Mouse (Mus musculus): Measurements from ENCODE around the gene Psme3. TPM values are rescaled to one million over a fixed set of nuclear protein-coding genes. Genes with fewer than 3 reads are reported as not detected.

Psme3 gene
- total and polyA plus RNA-seq, 2 experiments from 2014 or later: 80.9 to 88.0 TPM

GRCm38 (mm10) chr11:101353436-101353835, 37.4 kb downstream of the Psme3 start:
- no peak overlapping the region for H3K27ac ChIP-seq (ENCODE audit: low read depth, low read length)
- H3K4me1 ChIP-seq (ENCODE audit: insufficient read depth): no peaks in the 10 kb centered on the region
- H3K4me2 ChIP-seq (ENCODE audit: low read depth): no peak overlapping the region
- H3K9ac ChIP-seq: no peak overlapping the region
- no peaks in the 10 kb centered on the region for H3K36me3 ChIP-seq (ENCODE audit: insufficient read depth)
- DNase-seq: no peak
- no peak overlapping the region for H3K4me3 ChIP-seq (ENCODE audit: low read depth, low read length)
- no peaks in the 10 kb centered on the region for H3K9me3 ChIP-seq (ENCODE audit: low read length)
- 90% methylated on average over 12 of the region's 12 CpGs for WGBS
- ATAC-seq: no peak
- no peaks in the 10 kb centered on the region for H3K27me3 ChIP-seq (ENCODE audit: insufficient read depth, low read length)
- no peak for TF ChIP-seq CTCF (IDR thresholded peaks at IDR 0.05; ENCODE audit: low read depth)

GRCm38 (mm10) chr11:101354438-101355010, 38.5 kb downstream of the Psme3 start:
- no peak for ATAC-seq
- no peak overlapping the region for H3K27ac ChIP-seq (ENCODE audit: low read depth, low read length)
- H3K9ac ChIP-seq: no peak overlapping the region
- DNase-seq: no peak
- TF ChIP-seq CTCF (IDR thresholded peaks at IDR 0.05; ENCODE audit: low read depth): no peak
- no peaks in the 10 kb centered on the region for H3K4me1 ChIP-seq (ENCODE audit: insufficient read depth)
- 74% methylated on average over 5 of the region's 5 CpGs for WGBS
- H3K4me2 ChIP-seq (ENCODE audit: low read depth): no peak overlapping the region
- H3K4me3 ChIP-seq (ENCODE audit: low read depth, low read length): no peak overlapping the region
- no peaks in the 10 kb centered on the region for H3K27me3 ChIP-seq (ENCODE audit: insufficient read depth, low read length)
- H3K36me3 ChIP-seq (ENCODE audit: insufficient read depth): no peaks in the 10 kb centered on the region
- H3K9me3 ChIP-seq (ENCODE audit: low read length): no peaks in the 10 kb centered on the region

- no peaks in the 10 kb centered on the region for H3K9me3 ChIP-seq (ENCODE audit: low read length)
- H3K36me3 ChIP-seq (ENCODE audit: insufficient read depth): no peaks in the 10 kb centered on the region
- no peak overlapping the region for H3K9ac ChIP-seq
- H3K27me3 ChIP-seq (ENCODE audit: insufficient read depth, low read length): no peaks in the 10 kb centered on the region
- DNase-seq (no peak), ATAC-seq (no peak)
- H3K27ac ChIP-seq (ENCODE audit: low read depth, low read length): no peak overlapping the region
- no peak overlapping the region for H3K4me2 ChIP-seq (ENCODE audit: low read depth)
- TF ChIP-seq CTCF (IDR thresholded peaks at IDR 0.05; ENCODE audit: low read depth): no peak
- H3K4me3 ChIP-seq (ENCODE audit: low read depth, low read length): no peak overlapping the region
- no peaks in the 10 kb centered on the region for H3K4me1 ChIP-seq (ENCODE audit: insufficient read depth)
- 88% methylated on average over 2 of the region's 2 CpGs for WGBS
Observed at GRCm38 (mm10) chr11:101355916-101356315, 39.9 kb downstream of the Psme3 start.

DNA sequence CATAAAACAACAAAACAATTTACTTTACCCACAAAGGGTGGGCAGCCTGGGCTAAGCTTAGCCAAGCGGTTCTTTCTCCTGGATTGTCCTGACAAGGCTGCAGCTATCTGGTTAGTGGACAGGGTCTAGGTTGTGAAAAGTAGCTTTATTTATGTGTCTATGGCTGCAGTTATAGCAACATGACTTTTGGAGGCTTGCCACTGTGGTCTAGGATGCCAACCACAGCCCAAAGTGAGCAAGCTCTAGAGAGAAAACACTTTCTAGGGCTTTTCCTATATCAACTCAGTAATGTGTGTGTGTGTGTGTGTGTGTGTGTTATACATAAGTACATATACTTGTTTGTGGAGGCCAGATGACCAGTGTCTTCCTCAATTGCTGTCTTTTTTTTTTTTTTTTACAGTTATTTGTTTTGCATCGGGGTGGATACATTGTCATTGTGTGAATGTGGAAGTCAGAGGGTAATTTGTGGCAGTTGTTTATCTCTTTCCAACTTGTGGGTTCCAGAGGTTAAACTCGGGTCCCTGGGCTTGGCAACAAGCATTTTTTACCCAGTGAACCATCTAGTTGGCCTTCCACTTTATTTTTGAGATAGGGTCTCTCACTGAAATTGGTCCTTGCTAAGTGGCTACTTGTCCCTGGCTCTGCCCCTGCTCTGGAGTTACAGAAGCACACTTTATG, 41.6 kb downstream of the Psme3 start:
- no peak overlapping the region for H3K4me3 ChIP-seq (ENCODE audit: low read depth, low read length)
- H3K9ac ChIP-seq: no peak overlapping the region
- DNase-seq (no peak), ATAC-seq (no peak)
- no peaks in the 10 kb centered on the region for H3K36me3 ChIP-seq (ENCODE audit: insufficient read depth)
- no peaks in the 10 kb centered on the region for H3K4me1 ChIP-seq (ENCODE audit: insufficient read depth)
- H3K9me3 ChIP-seq (ENCODE audit: low read length): no peaks in the 10 kb centered on the region
- H3K27ac ChIP-seq (ENCODE audit: low read depth, low read length): no peak overlapping the region
- H3K27me3 ChIP-seq (ENCODE audit: insufficient read depth, low read length): no peaks in the 10 kb centered on the region
- WGBS: 87% methylated on average over 3 of the region's 3 CpGs
- no peak for TF ChIP-seq CTCF (IDR thresholded peaks at IDR 0.05; ENCODE audit: low read depth)
- H3K4me2 ChIP-seq (ENCODE audit: low read depth): no peak overlapping the region

- no peak for TF ChIP-seq CTCF (IDR thresholded peaks at IDR 0.05; ENCODE audit: low read depth)
- no peak for DNase-seq
Observed at GRCm38 (mm10) chr11:101359776-101360175, 43.8 kb downstream of the Psme3 start.

DNA sequence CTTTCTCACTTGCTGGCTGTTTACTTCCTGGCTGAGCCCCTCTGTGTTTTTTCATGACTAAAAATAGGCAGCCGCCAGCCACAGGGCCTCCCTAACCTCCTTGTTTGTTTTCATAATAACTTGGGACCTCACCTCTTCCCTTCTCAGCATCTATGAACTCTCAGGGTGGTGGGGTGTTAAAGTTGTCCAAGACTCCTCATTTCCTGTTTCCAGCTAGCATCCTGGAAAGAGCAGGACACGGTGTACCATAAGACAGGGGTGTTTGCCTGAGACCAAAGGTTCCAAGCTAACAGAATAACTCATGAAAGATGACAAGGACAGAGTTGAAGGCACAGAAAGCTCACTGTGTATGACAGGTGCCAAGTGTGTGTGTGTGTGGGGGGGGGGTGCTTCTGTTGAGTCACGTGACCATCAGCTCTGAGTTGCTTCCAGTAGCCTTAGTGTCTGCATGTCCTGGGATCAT, 44.7 kb downstream of the Psme3 start:
- Histone ChIP-seq H3K4me1 (ENCODE audit: insufficient read depth) (no peaks in the 10 kb centered on the region), H3K4me3 (ENCODE audit: low read depth, low read length) (no peak overlapping the region), H3K27me3 (ENCODE audit: insufficient read depth, low read length) (no peaks in the 10 kb centered on the region), H3K36me3 (ENCODE audit: insufficient read depth) (no peaks in the 10 kb centered on the region), H3K9me3 (ENCODE audit: low read length) (no peaks in the 10 kb centered on the region), H3K9ac (no peak overlapping the region), H3K27ac (ENCODE audit: low read depth, low read length) (no peak overlapping the region), H3K4me2 (ENCODE audit: low read depth) (no peak overlapping the region)
- WGBS: 69% methylated on average over 3 of the region's 3 CpGs
- no peak for DNase-seq
- TF ChIP-seq CTCF (IDR thresholded peaks at IDR 0.05; ENCODE audit: low read depth): no peak
- ATAC-seq: no peak

More at GRCm38 (mm10) chr11:101359776-101360175, 43.8 kb downstream of the Psme3 start:
- H3K4me1 ChIP-seq (ENCODE audit: insufficient read depth): no peaks in the 10 kb centered on the region
- H3K36me3 ChIP-seq (ENCODE audit: insufficient read depth): no peaks in the 10 kb centered on the region
- H3K9ac ChIP-seq: no peak overlapping the region
- H3K4me2 ChIP-seq (ENCODE audit: low read depth): no peak overlapping the region
- H3K9me3 ChIP-seq (ENCODE audit: low read length): no peaks in the 10 kb centered on the region
- 76% methylated on average over 9 of the region's 9 CpGs for WGBS
- no peak for ATAC-seq
- H3K27me3 ChIP-seq (ENCODE audit: insufficient read depth, low read length): no peaks in the 10 kb centered on the region
- H3K27ac ChIP-seq (ENCODE audit: low read depth, low read length): no peak overlapping the region
- no peak overlapping the region for H3K4me3 ChIP-seq (ENCODE audit: low read depth, low read length)

DNA sequence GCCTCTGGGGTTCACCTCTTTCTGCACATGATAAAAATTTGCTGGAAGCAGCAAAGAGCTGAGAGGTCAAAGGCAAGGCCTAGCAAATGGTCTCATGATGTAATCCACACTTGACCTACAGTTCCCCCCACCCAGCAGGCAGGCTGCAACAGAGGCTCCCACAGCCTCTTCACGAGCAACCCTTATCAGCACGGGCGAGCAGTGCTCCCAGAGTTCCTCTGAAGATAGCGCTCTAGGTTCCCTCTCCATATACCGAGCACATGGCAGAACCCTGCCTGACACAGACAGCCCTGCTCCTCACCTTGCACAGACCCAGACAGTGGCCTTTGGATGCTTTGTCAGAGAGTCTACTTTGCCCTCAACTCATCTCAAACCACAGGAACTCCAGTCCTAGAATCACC, 48.5 kb downstream of the Psme3 start:
- Histone ChIP-seq H3K4me2 (ENCODE audit: low read depth) (no peak overlapping the region), H3K4me3 (ENCODE audit: low read depth, low read length) (no peak overlapping the region), H3K36me3 (ENCODE audit: insufficient read depth) (no peaks in the 10 kb centered on the region), H3K27me3 (ENCODE audit: insufficient read depth, low read length) (no peaks in the 10 kb centered on the region), H3K4me1 (ENCODE audit: insufficient read depth) (no peaks in the 10 kb centered on the region), H3K9me3 (ENCODE audit: low read length) (no peaks in the 10 kb centered on the region), H3K27ac (ENCODE audit: low read depth, low read length) (no peak overlapping the region), H3K9ac (no peak overlapping the region)
- 86% methylated on average over 5 of the region's 5 CpGs for WGBS
- no peak for TF ChIP-seq CTCF (IDR thresholded peaks at IDR 0.05; ENCODE audit: low read depth)
- DNase-seq (no peak), ATAC-seq (no peak)

Data from forebrain, postnatal 0 days (tissue).